Mouse (Mus musculus) right cerebral cortex, postnatal 10 days (tissue): ENCODE data around the gene Top3a.
A peak's percentile ranks its signal among the peaks of the same experiment; 100 is the strongest.
"Not testable (repeated sequence)": the region's sequence is repeated elsewhere in the genome, so short reads cannot be mapped to it uniquely, and the experiment has no call there.

Source experiments
- DNase-seq, 2 experiments: peaks; one replicate each; pipeline ENCODE4 v3.0.0; 2021; ENCODE audit warnings: low spot score in 2 of 2

Gene Top3a

GRCm38 (mm10) chr11:60776829-60777740 lies at the start of gene Top3a, which contains the start of gene Smcr8:
Gene Top3a (minus strand): TSS chr11:60777365.
Gene Smcr8 (plus strand): TSS chr11:60777524.
- peak; percentile 88 to 93 for DNase-seq

DNA sequence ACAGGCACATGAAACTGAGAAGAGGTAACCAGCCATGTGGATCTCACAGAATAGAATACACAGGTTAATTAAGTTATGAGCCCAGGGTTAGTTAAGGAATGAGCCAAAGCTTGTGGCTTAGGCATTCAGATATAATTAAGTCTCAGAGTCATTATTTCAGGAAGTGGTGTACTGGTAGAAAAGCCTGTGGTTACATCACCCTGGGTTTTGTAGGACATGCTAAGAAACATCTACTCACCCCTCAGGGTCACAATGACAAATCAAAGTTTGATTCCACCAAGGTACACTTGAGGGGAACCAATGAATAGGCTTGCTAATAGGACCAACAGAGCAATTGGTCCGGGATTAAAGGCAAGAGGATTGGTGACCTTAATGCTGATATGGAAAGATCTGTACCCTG lies 49.5 kb upstream of the Top3a start:
- DNase-seq, result no peak

DNA sequence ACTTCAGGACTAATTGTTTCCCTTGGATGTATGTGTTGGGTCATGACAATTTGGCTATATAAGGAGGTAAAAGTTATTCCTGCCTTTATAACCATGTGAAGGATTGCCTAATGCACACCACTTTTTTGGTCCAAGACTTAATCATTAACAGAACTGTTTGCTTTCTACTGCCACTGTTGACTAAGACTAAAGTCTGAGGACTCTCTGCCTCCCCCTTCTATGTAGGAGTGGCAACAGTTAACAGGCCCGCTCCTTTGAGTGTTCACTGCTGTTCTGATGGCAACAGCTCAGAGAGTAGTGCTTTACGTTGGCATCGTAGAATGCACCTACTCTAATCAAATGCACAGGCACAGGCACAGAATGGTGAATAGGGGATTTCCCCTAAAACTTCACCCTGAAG lies 48.0 kb upstream of the Top3a start:
- no peak for DNase-seq

- no peak for DNase-seq
Measured at GRCm38 (mm10) chr11:60823771-60824170, 46.6 kb upstream of the Top3a start.

GRCm38 (mm10) chr11:60816398-60816797 lies 39.2 kb upstream of the Top3a start:
- no peak for DNase-seq

DNA sequence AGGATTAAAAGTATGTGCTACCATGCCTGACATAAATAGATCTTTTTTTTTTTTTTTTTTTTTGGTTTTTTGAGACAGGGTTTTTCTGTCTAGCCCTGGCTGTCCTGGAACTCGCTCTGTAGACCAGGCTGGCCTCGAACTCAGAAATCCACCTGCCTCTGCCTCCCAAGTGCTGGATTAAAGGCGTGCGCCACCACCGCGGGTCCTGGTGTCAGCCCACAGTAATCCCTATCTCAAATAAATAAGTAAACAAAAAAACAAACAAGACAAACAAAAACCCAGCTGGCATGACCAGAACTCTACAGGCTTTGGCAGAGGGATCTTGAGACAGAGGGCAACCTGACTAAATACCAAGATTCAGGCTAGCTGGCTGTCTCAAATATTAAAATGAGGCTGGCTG lies 34.5 kb upstream of the Top3a start, which contains the start of gene Shmt1:
Shmt1 (minus strand) TSS at position 101 of the 400 bp plus-strand sequence.
- not testable (repeated sequence) for DNase-seq

GRCm38 (mm10) chr11:60811054-60811460 lies 33.9 kb upstream of the Top3a start:
- DNase-seq, result peak; percentile 94 to 95

- DNase-seq, result no peak
Measured at GRCm38 (mm10) chr11:60810046-60810965, 33.1 kb upstream of the Top3a start.

DNA sequence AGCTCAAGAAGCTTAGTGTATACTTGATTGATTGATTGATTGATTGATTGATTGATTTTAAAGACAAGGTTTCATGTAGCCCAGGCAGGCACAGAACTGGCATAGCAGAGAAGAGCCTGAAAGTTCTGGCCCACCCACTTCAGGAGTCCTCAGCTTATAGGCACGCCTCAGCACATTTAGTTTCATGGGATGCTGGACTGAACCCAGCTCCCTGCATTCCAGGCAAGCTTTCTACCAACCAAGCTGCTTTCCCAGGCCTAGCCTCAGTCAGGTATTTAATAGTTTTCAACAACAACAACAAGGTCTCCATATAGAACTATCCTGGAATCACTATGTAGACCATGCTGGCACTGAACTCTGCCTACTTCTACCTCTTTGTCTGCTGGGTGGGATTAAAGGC lies 32.4 kb upstream of the Top3a start:
- no peak for DNase-seq

DNA sequence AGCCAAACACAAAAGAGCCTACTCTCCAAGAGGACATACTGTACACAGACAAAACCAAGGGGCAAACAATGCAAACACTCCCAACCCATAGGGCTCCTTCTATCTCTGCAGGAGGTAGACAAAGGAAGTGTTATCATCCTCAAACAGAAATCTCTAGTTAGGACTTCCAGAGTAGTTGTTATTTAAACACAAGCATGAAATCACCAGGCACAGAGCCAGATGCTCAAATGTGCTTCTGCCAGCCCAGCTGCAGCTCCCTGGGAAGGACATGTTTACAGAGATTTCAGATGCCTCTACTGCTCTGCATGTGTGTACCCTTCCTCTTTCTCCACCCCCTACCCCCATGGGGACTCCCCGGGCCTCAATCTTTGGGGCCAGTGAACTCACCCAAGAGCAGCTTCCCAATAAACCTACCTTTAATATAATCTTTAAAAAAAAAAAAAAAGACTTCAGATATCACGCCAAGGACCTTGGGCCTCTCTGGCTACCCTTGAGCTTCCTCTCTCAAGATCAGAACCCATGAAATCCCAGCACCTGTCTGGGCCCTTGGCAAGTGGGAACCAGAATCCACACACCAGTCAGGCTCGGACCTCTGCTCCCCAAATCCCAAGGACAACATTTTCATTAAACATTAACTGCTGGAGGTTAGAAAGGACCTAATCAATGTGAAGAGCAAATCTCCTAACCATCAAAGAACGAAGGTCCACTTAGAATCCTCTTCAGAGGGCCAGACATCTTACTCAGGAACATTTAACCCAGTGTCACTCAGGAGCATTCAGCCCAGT lies 31.3 kb upstream of the Top3a start:
- DNase-seq, result peak; percentile 55 to 58

DNA sequence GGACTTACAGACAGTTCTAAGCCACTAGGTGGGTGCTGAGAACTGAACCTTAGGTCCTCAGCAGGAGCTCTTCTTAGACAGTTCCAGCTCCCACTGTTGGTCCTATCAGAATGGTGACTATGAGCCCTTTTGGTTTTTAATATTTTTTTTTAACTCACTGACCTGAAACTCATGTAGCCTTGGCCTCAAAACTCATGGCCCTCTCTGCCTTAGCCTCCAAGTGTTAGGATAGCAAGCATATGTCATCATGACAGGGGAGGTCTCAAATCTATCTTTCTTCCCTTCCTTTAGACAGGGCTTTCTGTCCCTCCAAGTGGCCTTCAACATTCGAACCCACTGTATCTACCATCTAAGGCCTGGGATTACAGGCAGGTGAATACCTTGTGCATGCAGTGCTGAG lies 23.7 kb upstream of the Top3a start:
- no peak for DNase-seq

GRCm38 (mm10) chr11:60799977-60800376 lies 22.8 kb upstream of the Top3a start:
- DNase-seq, result no peak

- no peak for DNase-seq
Measured at GRCm38 (mm10) chr11:60796342-60796741, 19.2 kb upstream of the Top3a start.

DNA sequence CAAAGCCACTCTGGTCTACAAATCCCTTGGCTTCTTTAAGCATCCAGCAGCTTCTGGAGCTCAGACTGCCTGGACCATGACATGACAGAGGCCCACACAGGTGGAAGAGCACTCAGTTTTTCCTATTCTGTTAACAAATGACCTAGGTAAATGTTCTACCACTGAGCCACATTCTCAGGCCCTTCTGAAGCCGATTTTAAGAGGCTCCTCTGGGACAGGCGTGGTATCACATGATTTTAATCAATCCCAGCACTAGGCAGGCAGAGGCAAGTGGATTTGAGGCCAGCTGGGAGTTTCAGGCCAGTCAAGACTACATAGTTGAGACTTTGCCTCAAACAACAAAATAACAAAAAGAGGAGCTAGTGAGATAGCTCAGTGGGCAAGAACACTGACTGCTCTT lies 13.3 kb upstream of the Top3a start:
- DNase-seq, result no peak

DNA sequence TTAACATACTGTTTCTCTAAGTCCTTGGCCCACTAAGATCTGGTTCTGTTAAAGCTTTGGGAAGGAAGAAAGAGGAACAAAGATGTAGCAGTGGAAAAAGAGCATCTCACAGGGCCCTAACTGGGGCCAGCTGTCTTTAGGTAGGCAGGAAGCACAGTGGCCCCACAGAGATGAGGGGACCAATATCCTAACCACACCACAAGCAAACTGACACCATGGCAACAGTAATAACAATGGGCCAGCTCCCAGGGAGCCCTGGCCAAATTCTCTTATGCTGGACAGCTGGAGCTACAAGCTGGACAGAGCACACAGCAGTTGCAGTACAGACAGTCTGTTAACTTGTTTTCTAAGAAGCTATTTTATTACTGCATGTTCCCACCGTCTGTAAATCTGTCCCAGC lies 10.4 kb upstream of the Top3a start:
- no peak for DNase-seq

DNA sequence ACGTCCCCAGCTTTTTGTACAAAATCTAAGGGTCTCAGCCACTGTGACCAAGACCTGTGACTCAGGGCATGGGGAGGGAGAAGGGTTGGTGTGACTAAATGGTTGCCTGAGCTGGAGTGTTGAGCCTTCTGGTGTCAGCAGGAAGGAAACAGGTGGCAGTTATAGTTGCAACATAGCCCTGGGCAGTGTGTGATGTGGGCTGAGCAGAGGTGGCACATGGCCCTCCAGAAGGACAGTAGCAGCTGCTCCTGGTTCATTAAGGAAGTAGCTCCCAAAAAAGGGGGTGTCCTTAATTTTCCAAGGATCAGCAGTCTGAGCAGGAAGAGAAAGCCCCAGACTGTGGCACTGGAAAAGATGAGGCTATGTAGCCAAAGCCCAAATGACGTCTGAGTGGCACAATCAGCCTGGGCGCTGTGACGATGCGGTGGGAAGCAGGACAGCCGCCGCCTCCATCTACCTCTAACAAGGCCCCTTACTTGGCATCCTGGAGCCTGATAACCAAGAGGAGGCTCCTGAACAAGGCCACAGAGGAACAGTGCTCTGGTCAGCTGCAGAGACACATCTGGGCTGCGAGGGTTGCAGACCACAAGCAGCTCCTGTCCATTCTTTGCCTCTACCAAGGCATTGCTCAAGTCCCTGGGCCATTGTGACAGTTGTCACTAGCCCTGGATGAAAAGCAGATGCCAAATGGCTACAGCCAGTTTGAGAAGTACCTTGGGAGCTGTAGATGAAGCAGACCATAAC lies 7.2 kb upstream of the Top3a start:
- no peak for DNase-seq

GRCm38 (mm10) chr11:60779673-60780189 lies 2.6 kb upstream of the Top3a start:
- DNase-seq, result no peak

DNA sequence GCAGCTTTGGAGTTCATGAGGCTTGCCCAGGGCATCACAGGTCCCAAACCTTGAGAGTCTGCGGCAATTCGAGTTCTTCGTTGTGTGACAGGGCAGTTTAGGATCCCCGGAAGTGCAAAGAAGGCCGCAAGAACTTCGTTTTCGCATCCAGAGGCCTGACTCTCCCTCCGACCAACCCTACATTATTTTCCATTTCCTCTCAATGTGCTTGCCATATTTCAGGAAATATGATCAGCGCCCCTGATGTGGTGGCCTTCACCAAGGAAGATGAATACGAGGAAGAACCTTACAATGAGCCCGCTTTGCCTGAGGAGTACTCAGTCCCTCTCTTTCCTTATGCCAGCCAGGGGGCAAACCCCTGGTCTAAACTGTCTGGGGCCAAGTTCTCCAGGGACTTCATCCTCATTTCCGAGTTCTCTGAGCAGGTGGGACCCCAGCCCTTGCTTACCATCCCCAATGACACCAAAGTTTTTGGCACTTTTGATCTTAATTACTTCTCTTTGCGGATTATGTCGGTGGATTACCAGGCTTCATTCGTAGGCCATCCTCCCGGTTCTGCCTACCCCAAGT lies 721 bp upstream of the Top3a start:
- no peak for DNase-seq

DNA sequence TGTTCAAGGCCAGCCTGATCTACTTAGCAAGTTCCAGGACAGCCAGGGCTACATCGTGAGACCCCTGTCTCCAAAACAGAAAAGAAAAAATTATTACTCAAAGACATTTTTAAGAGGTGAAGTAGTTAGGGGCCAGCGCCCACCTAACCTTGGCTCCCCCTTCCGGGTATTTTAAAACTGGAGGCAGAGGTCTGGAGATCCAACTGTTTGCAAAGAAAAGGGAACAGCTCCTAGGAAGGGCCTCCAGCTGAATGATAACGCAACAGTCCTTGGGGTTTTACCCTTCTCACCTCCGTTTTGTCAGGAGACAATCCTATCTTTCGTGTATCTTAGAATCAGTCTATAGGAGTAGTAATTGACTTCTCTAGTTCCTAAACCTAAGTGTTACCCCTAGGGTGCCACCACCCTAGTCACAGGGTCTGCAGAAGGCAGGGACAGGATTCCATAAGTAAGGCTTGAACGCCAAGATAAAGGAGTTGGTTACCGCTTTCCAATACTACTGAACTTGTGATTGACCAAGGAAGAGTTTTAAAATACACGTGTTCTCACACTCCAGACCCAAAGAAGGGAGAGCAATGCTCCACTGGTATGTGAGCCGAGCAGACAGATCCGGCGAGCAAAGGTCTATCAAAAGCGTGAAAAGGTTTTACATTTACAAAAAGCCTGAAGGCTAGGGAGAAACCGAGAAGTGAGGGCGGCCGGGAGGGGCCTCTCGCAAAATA lies 897 bp downstream of the Top3a start:
- no peak for DNase-seq

GRCm38 (mm10) chr11:60775578-60775977 lies 1.6 kb downstream of the Top3a start:
- DNase-seq, result no peak
